ENCODE assay signal across 8 mouse cellular contexts in the genomic region with DNA sequence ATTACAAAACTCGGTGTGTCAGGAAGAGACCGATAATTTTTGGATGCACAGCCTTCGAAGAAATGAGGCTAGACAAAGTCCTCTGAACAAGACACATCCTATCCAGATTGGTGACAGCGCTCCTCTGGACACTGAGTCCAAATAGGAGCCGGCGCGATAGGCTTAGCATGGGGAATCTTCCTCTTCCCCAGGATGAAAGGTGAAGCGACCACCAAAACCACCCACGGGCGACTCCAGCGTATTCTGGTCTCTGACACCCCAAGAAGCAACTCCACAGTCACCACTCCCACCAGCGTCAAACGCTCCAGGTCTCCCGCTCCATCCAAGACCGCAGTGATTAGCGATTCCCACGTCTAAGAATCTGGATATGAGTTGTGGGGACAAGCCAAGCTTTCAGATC. TPM values are rescaled to one million over a fixed set of nuclear protein-coding genes. Genes with fewer than 3 reads are reported as not detected.
DNase-seq lines count a peak whose midpoint lies in the region; ATAC-seq and TF ChIP-seq lines count a peak whose summit lies in the region.

No protein-coding gene starts in this region.

- H3K9ac ChIP-seq in ES-Bruce4 (ENCODE audit: low read depth, poor library complexity, severe bottlenecking): no peak overlapping the region; the same call in 1 of the 2 replicates
- no peak overlapping the region for H3K9ac ChIP-seq in forebrain, postnatal 0 days
- H3K9ac ChIP-seq in liver, embryonic 15.5 days: no peak overlapping the region

- no peak for TF ChIP-seq EP300 in ES-Bruce4 (IDR thresholded peaks at IDR 0.05; ENCODE audit: insufficient read depth, low read depth, low read length)

- H3K4me3 ChIP-seq in ES-Bruce4 (ENCODE audit: low read depth, low read length): peak overlapping the region; percentile 78
- H3K4me3 ChIP-seq in forebrain, postnatal 0 days (ENCODE audit: low read depth, low read length): peak overlapping the region; percentile 72
- no peak overlapping the region for H3K4me3 ChIP-seq in liver, embryonic 15.5 days (replicated peaks)

- H3K27me3 ChIP-seq in ES-Bruce4 (ENCODE audit: control insufficient read depth, insufficient read depth, low read length, poor library complexity, severe bottlenecking): 0 out of 2 replicates have a peak, but pooled peaks cover 1% of the 10 kb centered on the region
- H3K27me3 ChIP-seq in forebrain, postnatal 0 days (ENCODE audit: insufficient read depth, low read length): peaks cover 23% of the 10 kb centered on the region; the same call in 1 of the 2 replicates
- H3K27me3 ChIP-seq in liver, embryonic 15.5 days: peaks cover 58% of the 10 kb centered on the region

- peak; percentile 90 for DNase-seq in heart, adult 11 months
- DNase-seq in heart, adult 9 months (ENCODE audit: low spot score in 2 of 2): no peak
- DNase-seq in forebrain, postnatal 0 days: no peak
- DNase-seq in gastrocnemius, postnatal 25 days: no peak
- DNase-seq in layer of hippocampus, postnatal 10 days (ENCODE audit: low spot score in 2 of 2): no peak
- DNase-seq in urinary bladder, postnatal 36 days (ENCODE audit: low spot score in 2 of 2): no peak

- H3K4me2 ChIP-seq in forebrain, postnatal 0 days (ENCODE audit: low read depth): peak overlapping the region; percentile 95
- peak overlapping the region; percentile 73; the same call in 1 of the 2 replicates for H3K4me2 ChIP-seq in liver, embryonic 15.5 days

- TF ChIP-seq POLR2A in ES-Bruce4 (IDR thresholded peaks at IDR 0.05; ENCODE audit: insufficient read depth, low read length): no peak

- no peak overlapping the region for H3K27ac ChIP-seq in ES-Bruce4 (ENCODE audit: insufficient read depth, low read length)
- no peak overlapping the region for H3K27ac ChIP-seq in forebrain, postnatal 0 days (ENCODE audit: low read depth, low read length)
- no peak overlapping the region for H3K27ac ChIP-seq in liver, embryonic 15.5 days (replicated peaks)

- H3K4me1 ChIP-seq in ES-Bruce4 (ENCODE audit: control insufficient read depth, insufficient read depth, low read length): no peaks in the 10 kb centered on the region
- no peaks in the 10 kb centered on the region for H3K4me1 ChIP-seq in forebrain, postnatal 0 days (ENCODE audit: insufficient read depth)
- H3K4me1 ChIP-seq in liver, embryonic 15.5 days (replicated peaks): peaks cover 8% of the 10 kb centered on the region

- TF ChIP-seq CTCF in ES-Bruce4 (IDR thresholded peaks at IDR 0.05; ENCODE audit: low read depth, low read length): no peak
- TF ChIP-seq CTCF in forebrain, postnatal 0 days (IDR thresholded peaks at IDR 0.05; ENCODE audit: low read depth): no peak

- no peaks in the 10 kb centered on the region for H3K9me3 ChIP-seq in ES-Bruce4 (replicated peaks; ENCODE audit: control insufficient read depth, insufficient read depth, low read length, poor library complexity, severe bottlenecking)
- no peaks in the 10 kb centered on the region for H3K9me3 ChIP-seq in forebrain, postnatal 0 days (ENCODE audit: low read length)
- no peaks in the 10 kb centered on the region for H3K9me3 ChIP-seq in liver, embryonic 15.5 days (replicated peaks)

- 3% methylated on average over 17 of the region's 17 CpGs for WGBS in forebrain, postnatal 0 days
- WGBS in liver, embryonic 15.5 days (ENCODE audit: insufficient replicate concordance): 3% methylated on average over 17 of the region's 17 CpGs

- H3K36me3 ChIP-seq in ES-Bruce4 (ENCODE audit: control insufficient read depth, insufficient read depth, low read length, poor library complexity, severe bottlenecking): no peaks in the 10 kb centered on the region
- H3K36me3 ChIP-seq in forebrain, postnatal 0 days (ENCODE audit: insufficient read depth): no peaks in the 10 kb centered on the region
- H3K36me3 ChIP-seq in liver, embryonic 15.5 days (replicated peaks): no peaks in the 10 kb centered on the region

- ATAC-seq in forebrain, postnatal 0 days: no peak
- no peak for ATAC-seq in liver, embryonic 15.5 days (ENCODE audit: insufficient read depth)

RNA-seq across cellular contexts. Expression of a gene that starts 1.1 kb away (rescaled TPM):
- polyA plus RNA-seq in ES-Bruce4 (2011; ENCODE audit: insufficient read depth, insufficient read length, low read depth, missing spikeins): 22.4 and 25.3 TPM in 2 replicates
- 17.2 and 40.1 TPM in 2 replicates for total RNA-seq in forebrain, postnatal 0 days (2014; rRNA removed)
- polyA plus RNA-seq in forebrain, postnatal 0 days (2015; fragmentation: Nextera tagmentation; extraction: Ambion mirVana): 8.7 and 17.2 TPM in 2 replicates
- polyA plus RNA-seq in liver, embryonic 15.5 days (2015; fragmentation: Nextera tagmentation; extraction: Ambion mirVana): 2.1 and 3.4 TPM in 2 replicates
- 10 to 100 TPM; 24.5 to 37.3 TPM for total RNA-seq in gastrocnemius, postnatal 25 days (2021)
- 10 to 100 TPM; 37.9 to 39.3 TPM for total RNA-seq in layer of hippocampus, postnatal 10 days (2021)
